Mouse (Mus musculus) ES-Bruce4 (cell line): ENCODE results near the gene Ranbp1. TPM values are rescaled to one million over a fixed set of nuclear protein-coding genes. Genes with fewer than 3 reads are reported as not detected.
A peak's percentile ranks its signal among the peaks of the same experiment; 100 is the strongest.

Experiments used
- H3K27ac ChIP-seq: 2 replicates; pipeline ENCODE4 v1.5.1; 2012; ENCODE audit warnings: low read length, inconsistent platforms; ENCODE audit not compliant: insufficient read depth
- H3K27me3 ChIP-seq: 2 replicates; pipeline ENCODE4 v1.6.1; 2012; ENCODE audit warnings: mild to moderate bottlenecking, low read length, inconsistent platforms; ENCODE audit not compliant: control insufficient read depth, poor library complexity, insufficient read depth, severe bottlenecking
- H3K36me3 ChIP-seq: 2 replicates; pipeline ENCODE4 v1.6.1; 2012; ENCODE audit warnings: inconsistent platforms, mild to moderate bottlenecking, low read length, moderate library complexity; ENCODE audit not compliant: control insufficient read depth, poor library complexity, insufficient read depth, severe bottlenecking
- H3K4me1 ChIP-seq: one replicate; pipeline ENCODE4 v1.8.1; 2011; ENCODE audit warnings: low read length; ENCODE audit not compliant: control insufficient read depth, insufficient read depth
- H3K4me3 ChIP-seq: 2 replicates; pipeline ENCODE4 v1.5.1; 2011; ENCODE audit warnings: low read depth, mild to moderate bottlenecking, low read length
- H3K9ac ChIP-seq: 2 replicates; pipeline ENCODE4 v1.6.1; 2012; ENCODE audit warnings: low read depth, mild to moderate bottlenecking, inconsistent platforms; ENCODE audit not compliant: poor library complexity, severe bottlenecking
- H3K9me3 ChIP-seq: replicated peaks from 2 replicates; pipeline ENCODE4 v1.6.1; 2012; ENCODE audit warnings: mild to moderate bottlenecking, low read length, inconsistent platforms; ENCODE audit not compliant: control insufficient read depth, poor library complexity, insufficient read depth, severe bottlenecking
- CTCF ChIP-seq: IDR thresholded peaks from one replicate; pipeline ENCODE4 v1.8.1; 2011; ENCODE audit warnings: low read depth, low read length
- EP300 ChIP-seq: IDR thresholded peaks from 2 replicates; pipeline ENCODE4 v1.6.1; 2011; ENCODE audit warnings: low read depth, low read length; ENCODE audit not compliant: insufficient read depth
- POLR2A ChIP-seq: IDR thresholded peaks from one replicate; pipeline ENCODE4 v1.8.1; 2011; ENCODE audit warnings: low read length; ENCODE audit not compliant: insufficient read depth
- polyA plus RNA-seq: library from polyadenylated mRNA; stranded (reverse); fragments of >200 nt; gene quantifications from 2 replicates; pipeline ENCODE4 v1.2.4, GENCODE M21; 2011; ENCODE audit warnings: low read depth; ENCODE audit not compliant: missing spikeins, insufficient read depth, insufficient read length

The Ranbp1 gene
- polyA plus RNA-seq, 1 experiment, result 515 TPM

- Histone ChIP-seq H3K27me3 (no peaks in the 10 kb centered on the region), H3K4me3 (no peak overlapping the region), H3K36me3 (no peaks in the 10 kb centered on the region), H3K4me1 (no peaks in the 10 kb centered on the region), H3K9ac (no peak overlapping the region), H3K27ac (no peak overlapping the region), H3K9me3 (no peaks in the 10 kb centered on the region)
- no peak for TF ChIP-seq CTCF
- no peak for TF ChIP-seq EP300
- TF ChIP-seq POLR2A, result no peak
Measured at GRCm38 (mm10) chr16:18214858-18215257, 33.7 kb downstream of the Ranbp1 start.

GRCm38 (mm10) chr16:18213689-18214088 is 34.8 kb downstream of the Ranbp1 start:
- Histone ChIP-seq H3K4me3 (no peak overlapping the region), H3K27ac (no peak overlapping the region), H3K27me3 (no peaks in the 10 kb centered on the region), H3K36me3 (no peaks in the 10 kb centered on the region), H3K9ac (no peak overlapping the region), H3K4me1 (no peaks in the 10 kb centered on the region), H3K9me3 (no peaks in the 10 kb centered on the region)
- TF ChIP-seq EP300, result no peak
- no peak for TF ChIP-seq CTCF
- no peak for TF ChIP-seq POLR2A

- no peak overlapping the region for H3K4me3 ChIP-seq
- H3K27me3 ChIP-seq, result no peaks in the 10 kb centered on the region
- H3K4me1 ChIP-seq, result no peaks in the 10 kb centered on the region
- no peaks in the 10 kb centered on the region for H3K9me3 ChIP-seq
- TF ChIP-seq CTCF, result peak; percentile 98
- TF ChIP-seq EP300, result no peak
- no peak overlapping the region for H3K9ac ChIP-seq
- no peaks in the 10 kb centered on the region for H3K36me3 ChIP-seq
- no peak overlapping the region for H3K27ac ChIP-seq
Measured at GRCm38 (mm10) chr16:18211417-18212171, 36.9 kb downstream of the Ranbp1 start.

- Histone ChIP-seq H3K9ac (no peak overlapping the region), H3K4me1 (no peaks in the 10 kb centered on the region), H3K27me3 (no peaks in the 10 kb centered on the region), H3K27ac (no peak overlapping the region), H3K9me3 (no peaks in the 10 kb centered on the region), H3K36me3 (no peaks in the 10 kb centered on the region), H3K4me3 (no peak overlapping the region)
- TF ChIP-seq EP300 (no peak), CTCF (peak; percentile 84)
Measured at GRCm38 (mm10) chr16:18210701-18211416, 37.7 kb downstream of the Ranbp1 start.

- no peaks in the 10 kb centered on the region for H3K4me1 ChIP-seq
- H3K9me3 ChIP-seq, result no peaks in the 10 kb centered on the region
- no peak overlapping the region for H3K4me3 ChIP-seq
- H3K27me3 ChIP-seq, result no peaks in the 10 kb centered on the region
- H3K36me3 ChIP-seq, result no peaks in the 10 kb centered on the region
- TF ChIP-seq CTCF (no peak), EP300 (no peak), POLR2A (no peak)
- no peak overlapping the region for H3K27ac ChIP-seq
- H3K9ac ChIP-seq, result no peak overlapping the region
Measured at GRCm38 (mm10) chr16:18203430-18204091, 45.0 kb downstream of the Ranbp1 start.

GRCm38 (mm10) chr16:18202061-18202460 is 46.5 kb downstream of the Ranbp1 start:
- Histone ChIP-seq H3K27me3 (no peaks in the 10 kb centered on the region), H3K9ac (no peak overlapping the region), H3K4me3 (no peak overlapping the region), H3K27ac (no peak overlapping the region), H3K36me3 (no peaks in the 10 kb centered on the region), H3K4me1 (no peaks in the 10 kb centered on the region), H3K9me3 (no peaks in the 10 kb centered on the region)
- TF ChIP-seq POLR2A (no peak), EP300 (no peak), CTCF (no peak)
